Mouse (Mus musculus) liver, embryonic 14.5 days (tissue): ENCODE results near the gene Fut2.

Experiments used
- CTCF ChIP-seq: IDR thresholded peaks from 2 replicates; pipeline ENCODE4 v1.5.1; 2016; ENCODE audit warnings: antibody characterized with exemption, low read depth, control low read depth
- EP300 ChIP-seq: IDR thresholded peaks from 2 replicates; pipeline ENCODE4 v1.6.1; 2016; ENCODE audit warnings: antibody characterized with exemption, low read depth

DNA sequence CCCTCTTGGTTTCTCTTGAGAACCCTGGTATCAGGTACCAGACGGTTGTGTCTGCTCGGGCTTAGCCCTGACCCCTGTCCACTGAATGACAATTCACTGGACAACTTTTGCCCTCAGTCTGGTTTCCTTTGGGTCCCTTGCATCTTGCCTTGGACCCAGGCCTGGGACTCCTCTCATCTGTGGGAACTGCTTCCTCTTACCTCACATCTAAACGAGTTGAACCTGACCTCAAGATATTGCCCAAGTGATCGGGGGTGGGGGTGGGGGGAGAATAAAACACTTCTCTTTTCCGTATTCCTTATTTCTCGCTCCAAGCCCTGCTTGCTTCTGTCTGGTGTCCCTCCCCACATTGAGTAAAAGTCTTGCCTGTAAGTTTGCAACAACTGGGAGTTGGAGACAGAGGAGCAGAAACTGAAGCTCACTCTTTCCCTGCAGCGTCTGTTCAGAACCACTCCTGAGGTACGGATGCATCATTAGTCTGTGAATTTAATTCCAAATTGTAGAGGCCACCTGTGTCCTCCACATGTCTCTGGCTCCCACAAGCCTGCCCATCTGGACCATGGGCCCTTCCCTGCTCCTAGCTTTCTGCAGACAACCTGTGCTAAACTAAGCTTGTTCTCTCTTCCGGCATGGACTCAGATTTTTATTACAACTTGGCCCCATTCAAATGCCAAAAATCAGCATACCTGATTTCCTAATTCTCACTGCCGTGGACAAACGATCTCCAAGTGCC is 5.3 kb downstream of the Fut2 start:
- TF ChIP-seq CTCF = no peak
- TF ChIP-seq EP300 = no peak
